Mouse (Mus musculus): ENCODE results near the gene Plagl2.

Gene Plagl2

DNA sequence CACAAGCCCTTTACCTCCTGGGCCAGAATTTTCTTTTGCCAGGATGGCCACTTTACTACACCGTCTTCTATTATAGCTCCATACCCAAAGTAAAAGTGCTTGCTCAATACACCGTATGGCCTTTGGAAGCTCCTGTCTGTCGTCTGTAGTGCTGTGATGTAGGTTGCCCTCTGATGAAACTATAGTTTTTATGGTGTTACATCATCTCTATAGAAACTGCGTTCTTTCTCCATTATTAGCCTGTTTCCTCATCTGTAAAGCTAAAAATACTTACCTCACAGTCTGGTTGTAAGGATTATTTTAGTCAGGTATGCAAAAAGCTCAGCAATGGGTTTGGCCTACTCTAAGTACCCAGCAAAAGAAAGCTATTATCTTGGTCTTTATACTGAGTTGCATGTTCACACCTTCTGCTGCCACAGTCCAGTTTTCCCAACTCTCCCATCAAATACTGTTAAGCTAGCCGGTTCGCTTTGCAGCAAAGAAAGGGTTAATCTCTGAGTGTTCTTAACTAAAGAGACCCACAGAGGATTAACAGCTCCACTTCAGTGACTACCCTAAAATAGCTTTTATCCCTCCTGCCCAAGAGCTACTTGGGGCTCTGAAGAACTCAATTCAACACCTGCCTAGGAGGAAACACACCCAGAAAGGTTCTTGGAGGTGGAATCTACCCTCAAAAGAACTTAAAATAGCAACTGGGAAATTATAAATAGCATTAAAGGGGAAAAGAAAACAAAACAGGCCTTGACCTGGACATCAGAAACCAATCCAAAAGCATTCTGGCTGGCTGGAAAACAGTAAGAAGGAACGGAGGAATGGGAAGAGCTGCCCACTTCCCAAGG is 2.0 kb downstream of the Plagl2 start:
- in situ Hi-C loops (cut with MseI, MboI), result no loop called here

GRCm38 (mm10) chr2:153238406-153238805 is 2.8 kb downstream of the Plagl2 start:
- in situ Hi-C loops (cut with MseI, MboI), result no loop called here

DNA sequence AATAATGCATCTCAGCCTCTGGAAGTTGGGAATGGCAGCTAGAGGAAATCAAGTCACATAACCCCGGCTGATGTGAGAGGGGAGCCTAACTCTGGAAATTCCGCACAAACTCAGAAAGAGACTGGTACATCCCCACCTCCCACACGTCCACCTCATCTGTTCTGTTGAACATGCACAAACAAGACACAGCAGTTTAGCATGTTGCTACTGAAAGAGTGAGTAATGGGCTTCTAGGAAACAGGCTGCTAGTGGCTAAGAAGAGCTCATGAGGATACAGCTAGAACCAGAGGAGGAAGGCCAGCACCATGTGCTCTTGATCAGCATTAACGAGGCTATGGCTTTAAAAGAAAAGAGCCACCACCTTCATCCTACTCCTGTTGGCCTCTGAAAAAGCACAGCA is 3.3 kb downstream of the Plagl2 start:
- in situ Hi-C loops (cut with MseI, MboI), result no loop called here

GRCm38 (mm10) chr2:153237193-153237592 is 4.0 kb downstream of the Plagl2 start:
- in situ Hi-C loops (cut with MseI, MboI), result no loop called here

DNA sequence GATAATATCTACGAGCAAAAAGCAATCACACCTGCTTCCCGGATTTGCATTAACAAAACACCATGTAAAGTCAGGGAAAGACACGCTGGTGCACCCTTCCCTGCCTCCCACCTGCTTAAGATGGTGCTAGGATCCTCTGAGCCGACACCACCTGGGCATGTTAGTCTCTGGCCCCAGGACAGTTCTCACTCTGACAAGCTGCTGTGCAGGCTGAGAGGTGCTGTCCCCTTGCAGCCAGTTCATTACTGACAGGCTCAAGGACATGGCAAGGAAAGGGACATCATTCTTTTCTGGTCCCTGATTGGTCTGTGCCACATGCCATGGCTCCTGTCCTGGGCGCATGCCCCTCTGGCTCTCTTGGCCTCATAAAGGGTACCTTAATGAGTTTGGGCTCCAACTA is 12.7 kb downstream of the Plagl2 start:
- in situ Hi-C loops (cut with MseI, MboI), result no loop called here

DNA sequence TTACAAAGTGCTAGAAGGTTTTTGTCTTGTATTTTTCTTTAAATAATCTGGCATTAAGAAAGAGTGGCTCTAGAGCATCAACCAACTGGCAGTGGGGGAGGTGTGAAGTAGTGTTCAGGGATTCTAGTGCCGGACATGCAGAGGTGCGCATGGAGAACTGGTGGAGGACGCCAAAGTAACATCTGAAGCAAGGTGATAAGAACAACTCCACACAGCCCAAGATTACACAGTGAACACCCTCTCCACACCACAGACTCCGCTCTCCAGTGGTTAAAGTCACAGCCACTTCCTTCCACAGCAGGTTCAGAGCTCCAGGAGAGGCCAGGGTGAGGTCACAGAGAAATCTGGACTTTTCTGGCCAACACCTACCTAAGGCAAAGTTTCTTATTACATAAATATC is 13.3 kb downstream of the Plagl2 start:
- in situ Hi-C loops (cut with MseI, MboI), result no loop called here

- in situ Hi-C loops (cut with MseI, MboI), result no loop called here
These were observed 15.7 kb downstream of the Plagl2 start for GRCm38 (mm10) chr2:153225595-153225953.

- in situ Hi-C loops (cut with MseI, MboI), result no loop called here
These were observed 16.2 kb downstream of the Plagl2 start, which contains the start of gene Tspyl3 for GRCm38 (mm10) chr2:153224946-153225594. Gene Tspyl3 (minus strand): TSS chr2:153225441.

DNA sequence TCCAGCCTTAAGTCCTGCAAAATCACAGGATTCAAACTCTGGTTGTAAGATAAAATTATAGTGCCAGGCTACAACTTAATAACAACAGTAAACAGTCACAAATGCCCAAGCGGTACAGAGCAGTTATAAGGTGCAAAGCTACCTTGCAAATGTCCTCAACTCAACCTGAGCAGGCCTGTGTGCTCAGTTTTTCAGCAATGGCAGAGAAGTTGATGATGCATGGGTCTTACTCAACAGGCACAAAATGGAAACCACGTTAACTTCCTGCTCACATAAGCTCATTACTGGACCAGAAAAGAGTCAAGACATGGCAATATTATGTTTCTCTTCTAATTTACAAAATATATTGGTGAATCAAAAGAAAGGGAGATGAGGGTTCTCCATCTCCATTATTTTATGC is 18.7 kb downstream of the Plagl2 start:
- in situ Hi-C loops (cut with MseI, MboI), result no loop called here

DNA sequence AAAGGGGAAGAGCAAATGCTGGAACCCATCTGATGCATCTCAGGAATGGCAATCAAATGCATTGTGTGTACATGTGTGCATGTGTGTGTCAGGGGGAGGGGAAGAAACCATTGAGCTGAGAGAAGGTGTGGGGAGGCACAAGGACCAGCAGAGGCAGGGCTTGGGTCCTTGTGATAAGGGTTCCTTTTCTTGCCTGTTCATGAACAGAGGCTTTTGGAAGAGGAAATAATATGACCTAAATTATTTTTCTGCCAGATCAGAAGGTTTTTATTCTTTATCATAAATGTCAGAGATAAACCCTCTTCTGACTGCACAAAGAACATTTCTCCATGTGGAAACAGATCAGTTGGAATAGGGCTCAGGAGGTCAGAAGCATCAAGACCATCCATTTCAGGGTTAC is 19.1 kb downstream of the Plagl2 start:
- in situ Hi-C loops (cut with MseI, MboI), result no loop called here

DNA sequence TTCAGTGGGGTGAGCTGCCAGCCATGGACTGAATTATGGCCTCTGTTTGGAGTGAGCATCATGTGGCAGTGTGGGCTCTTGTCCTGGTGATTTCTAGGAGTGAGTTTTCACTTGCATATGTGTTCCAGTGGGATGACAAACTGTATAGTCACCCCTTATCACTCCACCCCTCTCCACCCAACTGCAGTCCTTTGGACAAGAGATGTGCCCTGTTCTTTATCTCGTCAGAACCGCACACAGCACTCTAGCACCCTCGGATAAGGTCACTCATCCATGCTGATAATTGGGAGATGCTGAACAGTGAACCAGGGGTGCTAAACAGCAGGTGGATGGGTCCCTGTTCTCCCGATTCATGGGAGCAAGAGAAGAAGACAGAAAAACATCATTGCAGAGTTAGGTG is 19.6 kb downstream of the Plagl2 start:
- in situ Hi-C loops (cut with MseI, MboI), result no loop called here

GRCm38 (mm10) chr2:153218516-153218915 is 22.7 kb downstream of the Plagl2 start:
- in situ Hi-C loops (cut with MseI, MboI), result no loop called here

DNA sequence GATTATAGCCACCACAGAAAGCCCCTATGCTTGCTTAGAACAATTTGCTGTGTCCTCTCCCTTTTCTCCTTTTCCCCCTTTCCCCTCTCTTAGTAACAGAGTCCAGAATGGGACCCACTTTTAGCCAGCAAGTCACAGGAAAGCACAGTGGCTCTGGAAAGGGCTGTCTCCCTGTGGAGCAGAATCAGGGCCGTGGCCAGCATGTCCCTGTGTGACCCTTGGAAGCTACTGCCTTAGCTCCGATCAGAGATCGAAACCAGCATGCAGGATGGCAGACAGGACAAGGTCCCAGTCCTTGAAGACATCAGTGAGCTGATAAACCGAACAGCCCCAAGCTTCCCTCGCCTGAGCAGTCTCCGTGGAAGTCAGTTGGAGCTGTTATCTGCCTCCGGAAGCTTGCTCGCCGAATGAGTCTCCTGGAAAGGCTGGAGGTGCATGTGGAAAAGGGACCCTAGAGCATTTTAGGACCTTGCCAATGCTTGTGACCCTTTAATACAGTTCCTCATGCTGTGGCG is 23.3 kb downstream of the Plagl2 start:
- in situ Hi-C loops (cut with MseI, MboI), result no loop called here

DNA sequence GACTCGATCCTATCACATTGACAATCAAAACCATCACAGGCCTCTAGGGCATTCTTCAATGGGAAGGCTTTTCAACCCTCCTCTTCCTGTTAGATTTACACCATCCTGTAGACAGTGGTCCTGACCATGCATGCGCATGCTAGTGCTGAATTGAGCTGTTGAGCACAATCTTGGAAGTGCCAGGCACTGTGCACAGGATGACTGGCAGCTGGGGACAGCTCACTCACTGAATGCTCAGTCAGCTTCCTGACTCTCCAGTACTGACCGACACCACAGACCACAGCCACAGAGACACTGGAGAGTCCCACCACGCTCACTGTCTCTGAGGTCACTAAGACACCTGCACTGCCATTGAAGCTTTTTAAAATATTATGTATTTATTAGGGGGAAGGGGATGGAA is 25.8 kb downstream of the Plagl2 start:
- in situ Hi-C loops (cut with MseI, MboI), result no loop called here

DNA sequence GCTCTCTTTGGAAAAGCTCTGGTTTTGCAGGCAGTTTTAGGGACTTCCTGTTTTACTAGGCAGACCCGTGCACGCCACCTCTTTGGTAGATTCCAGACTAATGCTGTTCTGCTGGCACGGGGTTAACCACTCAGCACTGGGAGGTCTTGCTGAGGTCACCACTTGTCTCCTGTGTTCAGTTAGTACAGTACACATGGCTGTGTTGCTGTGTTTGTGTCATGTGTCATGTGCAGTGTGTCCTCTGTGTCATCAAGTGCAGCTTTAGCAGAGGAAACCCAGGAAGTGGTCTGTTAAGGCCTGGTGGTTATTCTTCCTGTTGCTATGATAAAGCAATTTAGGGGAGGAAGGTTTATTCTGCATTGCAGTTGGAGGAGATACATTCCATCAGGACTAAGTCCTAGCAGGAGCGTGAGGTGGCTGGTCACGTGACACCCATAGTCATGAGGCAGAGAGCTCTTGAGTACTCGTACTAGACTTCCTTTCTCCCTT is 26.4 kb downstream of the Plagl2 start:
- in situ Hi-C loops (cut with MseI, MboI), result no loop called here

DNA sequence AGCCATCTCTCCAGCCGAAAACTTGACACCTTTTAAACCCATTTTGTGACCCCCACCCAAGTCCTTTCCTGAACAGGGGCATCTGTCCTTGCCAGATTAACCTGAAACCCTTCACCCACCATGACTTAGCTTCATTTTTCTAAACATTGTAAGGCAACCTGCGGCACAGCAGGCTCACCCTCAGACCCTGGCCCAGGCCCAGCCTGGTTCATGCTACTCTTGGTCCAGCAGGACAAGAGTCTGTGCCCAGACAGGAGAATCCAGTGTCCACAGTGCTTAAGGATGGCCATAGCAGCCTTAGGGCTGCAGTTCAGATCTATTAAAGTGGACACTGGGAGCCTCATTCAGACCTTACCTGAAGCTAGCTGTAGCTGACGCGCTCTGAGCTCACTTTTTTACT is 27.9 kb downstream of the Plagl2 start:
- in situ Hi-C loops (cut with MseI, MboI), result no loop called here

GRCm38 (mm10) chr2:153211451-153211850 is 29.8 kb downstream of the Plagl2 start:
- in situ Hi-C loops (cut with MseI, MboI), result no loop called here

DNA sequence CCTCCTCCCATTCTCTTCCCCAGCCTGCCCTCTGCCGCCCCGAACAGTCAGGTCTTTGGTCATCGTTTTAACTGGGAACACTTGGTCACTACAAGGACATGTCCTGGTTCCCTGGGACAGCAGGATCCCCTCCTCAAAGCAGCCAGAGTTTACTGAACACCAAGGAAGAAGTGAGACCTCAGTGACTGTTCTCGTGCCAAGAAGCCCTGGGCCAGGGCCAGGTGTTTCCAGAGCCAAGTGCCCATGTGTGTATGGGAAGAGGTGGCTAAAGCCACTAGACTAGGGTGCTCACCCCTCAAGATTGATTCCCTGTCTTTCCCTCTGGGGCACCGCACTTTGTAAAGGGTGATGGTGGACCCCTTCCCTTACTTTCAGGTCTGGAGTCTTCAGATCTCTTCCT is 31.9 kb downstream of the Plagl2 start:
- in situ Hi-C loops (cut with MseI, MboI), result no loop called here

GRCm38 (mm10) chr2:153208149-153208548 is 33.1 kb downstream of the Plagl2 start:
- in situ Hi-C loops (cut with MseI, MboI), result no loop called here

GRCm38 (mm10) chr2:153202766-153203165 is 38.5 kb downstream of the Plagl2 start:
- in situ Hi-C loops (cut with MseI, MboI), result no loop called here

GRCm38 (mm10) chr2:153199114-153199513 is 42.1 kb downstream of the Plagl2 start:
- in situ Hi-C loops (cut with MseI, MboI), result no loop called here

DNA sequence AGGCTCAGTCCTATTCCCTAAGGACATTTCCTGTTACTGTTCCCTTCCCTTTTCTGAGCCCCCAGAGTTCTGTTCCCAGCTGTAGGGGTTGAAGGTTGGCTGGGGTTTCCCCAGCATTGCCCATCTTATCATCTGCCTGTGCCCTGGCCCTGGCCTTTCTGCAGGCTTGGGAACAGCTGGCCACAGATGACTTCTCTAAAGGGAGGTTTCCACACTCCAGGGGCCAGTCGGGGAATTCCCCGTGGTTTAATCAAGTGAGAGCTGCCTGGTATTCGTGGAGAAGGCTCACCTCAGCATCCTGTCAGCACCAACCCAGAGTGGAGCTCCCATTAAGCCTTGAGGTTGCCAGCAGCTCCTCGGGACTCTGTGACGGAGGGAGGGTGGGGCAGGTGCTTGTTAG is 42.7 kb downstream of the Plagl2 start:
- in situ Hi-C loops (cut with MseI, MboI), result no loop called here

DNA sequence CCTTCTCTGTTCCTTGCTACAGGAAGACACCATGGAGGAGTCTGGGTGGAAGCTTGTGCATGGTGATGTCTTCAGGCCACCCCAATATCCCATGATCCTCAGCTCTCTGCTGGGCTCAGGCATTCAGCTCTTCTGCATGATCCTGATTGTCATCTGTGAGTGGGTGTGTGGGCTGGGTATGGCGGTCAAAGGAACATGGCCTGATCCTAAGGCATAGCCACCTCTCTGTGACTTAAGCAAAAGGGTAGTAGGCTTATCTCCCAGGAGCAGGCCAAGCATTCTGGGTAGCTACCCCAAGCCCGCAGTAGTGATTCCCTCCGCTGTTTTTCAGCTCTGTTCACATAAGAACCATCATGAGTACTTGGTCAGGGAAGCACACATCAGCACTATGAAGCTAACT is 47.0 kb downstream of the Plagl2 start:
- in situ Hi-C loops (cut with MseI, MboI), result no loop called here
